Mouse (Mus musculus): ENCODE data around the gene Pck1.
"Not testable (repeated sequence)": the region's sequence is repeated elsewhere in the genome, so short reads cannot be mapped to it uniquely, and the experiment has no call there.

The Pck1 gene

DNA sequence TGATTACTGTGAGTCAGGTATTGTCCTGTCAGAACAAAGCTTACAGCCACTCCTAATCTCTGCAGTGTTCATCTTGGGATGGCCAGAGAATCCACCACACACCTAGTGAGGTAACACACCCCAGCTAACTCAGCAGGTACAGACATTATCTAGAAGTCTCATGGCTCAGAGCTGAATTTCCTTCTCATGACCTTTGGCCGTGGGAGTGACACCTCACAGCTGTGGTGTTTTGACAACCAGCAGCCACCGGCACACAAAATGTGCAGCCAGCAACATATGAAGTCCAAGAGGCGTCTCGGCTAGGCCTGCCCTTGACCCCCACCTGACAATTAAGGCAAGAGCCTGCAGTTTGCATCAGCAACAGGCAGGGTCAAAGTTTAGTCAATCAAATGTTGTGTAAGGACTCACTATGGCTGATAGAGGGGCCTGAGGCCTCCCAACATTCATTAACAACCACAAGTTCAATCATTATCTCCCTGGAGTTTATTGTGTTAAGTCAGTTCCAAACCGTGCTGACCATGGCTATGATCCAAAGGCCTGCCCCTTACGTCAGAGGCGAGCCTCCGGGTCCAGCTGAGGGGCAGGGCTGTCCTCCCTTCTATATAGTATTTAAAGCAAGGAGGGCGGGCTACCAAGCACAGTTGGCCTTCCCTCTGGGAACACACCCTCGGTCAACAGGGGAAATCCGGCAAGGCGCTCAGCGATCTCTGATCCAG is at the start of gene Pck1:
Gene Pck1, plus strand, starts transcription at position 613 of the 716 bp plus-strand sequence.
- DNase-seq (ENCODE audit: low spot score in 2 of 2), result no peak

DNA sequence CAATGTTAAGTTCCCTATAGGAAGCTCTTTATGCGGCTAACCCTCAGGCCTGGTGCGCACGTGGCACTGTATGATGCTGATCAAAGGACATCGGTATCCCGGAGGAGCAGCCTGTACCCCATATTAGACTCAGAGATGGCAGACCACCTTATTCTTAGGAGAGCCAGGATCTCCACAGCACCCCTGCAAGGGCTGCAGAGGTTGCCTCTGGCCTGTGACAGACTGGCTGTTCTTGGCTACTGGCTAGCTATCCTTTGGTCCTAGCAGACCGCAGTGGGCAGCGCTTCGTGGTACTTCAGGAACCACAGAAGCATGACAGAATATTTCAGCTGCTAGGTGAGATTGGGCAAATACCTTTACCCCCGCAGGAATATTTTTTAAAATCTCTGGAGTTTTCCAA is 46.4 kb upstream of the Pck1 start:
- DNase-seq (ENCODE audit: low spot score in 2 of 2), result no peak

DNA sequence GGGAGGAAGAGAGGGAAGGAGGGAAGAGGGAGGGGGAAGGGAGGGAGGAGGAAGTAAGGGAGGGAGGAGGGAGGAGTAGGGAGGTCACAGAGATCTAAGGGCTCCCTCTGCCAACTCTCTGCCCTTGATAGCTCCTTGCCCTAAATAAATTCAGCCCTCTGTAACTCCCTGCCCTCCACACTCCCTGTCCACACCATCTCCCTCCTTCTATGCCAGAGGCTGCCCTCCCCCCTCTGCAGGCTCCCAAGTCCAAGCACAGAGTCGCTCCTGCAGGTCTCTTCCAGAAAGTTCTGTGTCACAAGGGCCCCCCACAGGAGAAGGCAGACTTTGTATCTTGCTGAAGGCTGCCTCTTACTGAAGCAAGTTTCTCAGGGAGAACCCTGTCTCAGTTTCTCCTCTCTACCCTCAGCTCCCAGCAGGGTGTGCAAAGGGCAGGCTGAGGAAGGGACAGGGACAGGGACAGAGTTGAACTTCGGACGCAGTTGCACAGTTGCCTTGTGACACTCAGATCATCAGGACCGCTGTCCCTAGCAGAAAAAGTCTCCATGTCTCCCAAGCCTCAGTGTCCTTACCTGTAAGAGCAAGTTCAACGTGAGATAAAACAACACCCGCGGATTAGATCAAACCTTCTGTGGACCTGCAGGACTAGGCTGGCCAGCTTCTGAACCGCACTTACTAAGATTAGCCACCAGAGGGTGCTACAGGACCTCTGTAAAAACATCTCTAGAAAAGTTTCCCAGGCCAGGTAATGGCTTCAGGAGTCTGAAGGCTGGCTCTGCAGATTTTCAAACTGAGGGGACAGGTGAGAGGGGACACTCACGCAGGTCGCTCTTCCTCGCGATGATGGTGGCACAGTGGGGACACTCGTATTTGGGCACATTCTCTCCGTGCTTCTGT is 45.7 kb upstream of the Pck1 start:
- peak; percentile 27 to 43 for DNase-seq (ENCODE audit: low spot score in 2 of 2)

DNA sequence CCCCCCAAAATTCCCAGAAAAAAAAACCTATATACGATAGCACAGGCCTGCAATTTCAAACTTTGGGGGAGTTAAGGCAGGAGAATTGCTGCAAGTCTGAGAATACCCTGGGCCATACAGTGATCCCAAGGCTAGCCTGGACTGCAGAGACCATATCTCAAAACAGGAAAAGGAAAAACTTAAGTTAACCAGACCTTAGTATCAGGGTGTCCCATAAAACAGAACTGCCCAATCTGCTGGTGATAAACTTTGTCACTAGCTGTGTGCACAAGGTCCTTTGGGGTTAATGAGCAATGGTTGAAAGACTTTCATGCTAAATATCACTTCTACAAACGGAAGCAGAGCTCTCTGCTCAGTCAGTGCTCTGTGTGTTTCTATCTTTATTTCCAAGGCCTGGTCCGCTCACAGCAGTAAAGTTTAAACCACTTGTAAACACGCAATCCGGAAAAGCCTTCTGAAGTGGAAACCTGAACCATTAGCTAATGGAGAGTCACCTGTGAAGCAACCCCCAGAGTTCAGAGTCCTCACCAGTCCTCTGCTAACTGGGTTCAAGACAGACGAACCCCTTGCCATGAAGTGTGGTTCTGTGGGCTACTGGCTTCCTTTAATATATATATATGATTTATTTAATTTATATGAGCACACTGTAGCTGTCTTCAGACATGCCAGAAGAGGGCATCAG is 44.2 kb upstream of the Pck1 start:
- DNase-seq (ENCODE audit: low spot score in 2 of 2), result no peak

DNA sequence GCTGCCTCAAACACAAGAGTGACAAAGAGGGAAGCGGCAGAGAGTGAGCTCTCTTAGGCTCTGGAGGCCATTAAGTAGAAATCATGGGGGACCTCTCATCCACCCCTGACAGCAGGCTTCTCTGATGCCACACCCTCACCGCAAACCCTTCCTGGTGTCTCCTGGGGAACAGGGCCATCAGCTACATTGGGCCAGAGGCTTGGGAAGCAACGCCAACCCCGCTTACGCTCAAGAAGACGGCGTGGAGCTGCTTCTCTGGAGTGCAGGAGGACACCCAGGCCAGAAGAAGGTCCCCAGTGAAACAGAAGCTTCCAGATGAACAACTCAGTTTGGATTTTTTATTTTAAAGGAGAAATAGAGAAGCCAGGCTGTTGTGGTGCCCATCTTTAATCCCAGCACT is 43.3 kb upstream of the Pck1 start:
- DNase-seq (ENCODE audit: low spot score in 2 of 2), result no peak

DNA sequence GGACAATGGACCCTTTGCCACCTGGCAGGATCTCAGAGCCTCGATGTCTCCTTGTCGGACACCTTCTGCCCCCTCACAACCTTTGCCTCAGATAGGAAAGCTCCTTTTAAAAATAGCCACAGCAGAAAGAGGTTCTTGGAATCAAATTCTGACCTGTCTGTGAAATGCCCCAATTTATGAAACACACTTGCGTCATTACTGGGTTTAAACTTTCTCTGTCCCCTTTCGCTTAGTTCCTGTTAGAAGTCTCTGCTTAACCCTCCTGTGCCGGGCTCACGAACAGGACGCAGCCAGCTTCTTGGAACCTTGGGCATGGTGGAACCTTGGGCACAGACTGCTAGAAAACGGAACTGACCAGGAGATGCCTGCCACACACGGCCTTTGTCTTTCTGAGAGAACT is 42.3 kb upstream of the Pck1 start:
- DNase-seq (ENCODE audit: low spot score in 2 of 2), result no peak

DNA sequence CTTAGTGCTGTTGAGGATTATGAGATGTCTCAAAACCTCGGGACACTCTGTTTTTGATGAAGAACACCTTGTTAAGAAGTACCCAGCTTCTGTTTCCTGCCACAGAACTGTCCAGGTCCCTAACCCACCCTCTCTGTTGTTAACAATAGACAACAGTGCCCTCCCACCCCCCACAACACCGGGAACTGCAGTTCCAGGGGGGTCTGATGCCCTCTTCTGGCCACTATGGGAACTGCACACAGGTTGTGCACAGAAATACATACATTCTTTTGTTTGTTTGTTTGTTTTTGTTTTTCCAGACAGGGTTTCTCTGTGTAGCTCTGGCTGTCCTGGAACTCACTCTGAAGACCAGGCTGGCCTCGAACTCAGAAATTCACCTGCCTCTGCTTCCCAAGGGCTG is 39.1 kb upstream of the Pck1 start:
- not testable (repeated sequence) for DNase-seq (ENCODE audit: low spot score in 2 of 2)

DNA sequence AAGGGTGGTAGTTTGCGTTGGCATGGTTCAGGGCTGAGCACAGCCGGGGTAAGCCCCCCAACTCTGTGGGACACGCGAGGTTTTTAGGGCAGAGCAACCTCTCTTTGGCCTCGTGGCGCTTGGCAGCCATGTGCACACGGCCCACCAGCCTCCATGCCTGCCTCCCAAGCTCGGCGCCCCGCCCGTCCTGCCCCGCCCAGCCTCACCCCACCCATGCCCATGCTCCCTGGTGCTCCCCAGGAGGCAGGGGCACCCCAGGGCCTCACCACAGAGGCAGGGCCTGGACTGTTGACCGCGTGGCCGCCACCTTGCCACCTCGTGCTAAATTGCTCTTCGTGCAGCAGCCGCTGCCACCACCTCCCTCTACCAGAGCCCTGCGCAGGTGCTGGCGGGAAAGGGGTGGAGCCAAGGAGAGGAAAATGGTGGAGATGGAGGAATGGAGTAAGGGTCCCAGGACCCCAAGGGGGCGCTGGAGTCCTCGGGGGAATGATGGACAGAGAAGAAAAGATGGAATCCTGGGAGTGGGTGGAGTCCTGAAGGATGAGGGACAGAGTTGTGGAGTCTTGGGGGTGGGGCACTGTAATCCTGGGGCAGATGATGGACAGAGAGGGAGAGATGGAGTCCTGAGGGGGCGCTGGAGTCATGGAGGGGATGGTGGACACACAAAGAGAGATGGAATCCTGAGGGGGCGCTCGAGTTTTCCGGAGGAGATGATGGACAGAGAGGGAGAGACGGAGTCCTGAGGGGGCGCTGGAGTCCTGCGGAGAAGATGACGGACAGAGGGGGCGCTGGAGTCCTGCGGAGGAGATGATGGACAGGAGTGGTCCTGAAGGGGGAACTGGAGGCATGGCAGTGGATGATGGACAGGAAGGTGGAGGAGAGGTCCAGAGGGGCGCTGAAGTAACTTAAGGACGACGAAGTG is 33.6 kb upstream of the Pck1 start, which contains the start of gene Ctcfl:
Gene Ctcfl, minus strand, starts transcription at position 503 of the 922 bp plus-strand sequence.
- no peak for DNase-seq (ENCODE audit: low spot score in 2 of 2)

DNA sequence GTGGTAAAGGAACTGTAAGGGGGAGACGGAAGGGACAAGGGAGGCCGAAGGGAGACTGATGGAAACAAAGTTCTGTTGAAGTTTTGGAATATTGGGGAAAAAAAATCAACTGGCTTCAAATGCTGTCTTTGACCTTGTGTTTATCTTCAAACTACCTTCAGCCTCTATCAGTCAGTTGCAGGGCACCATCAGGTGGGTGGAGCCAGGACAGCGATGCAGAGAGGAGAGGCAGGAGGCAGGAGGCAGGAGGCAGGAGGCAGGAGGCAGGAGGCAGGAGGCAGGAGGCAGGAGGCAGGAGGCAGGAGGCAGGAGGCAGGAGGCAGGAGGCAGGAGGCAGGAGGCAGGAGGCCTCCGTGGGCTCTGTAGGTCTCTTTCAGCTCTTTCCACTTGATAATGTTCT is 32.7 kb upstream of the Pck1 start:
- peak; percentile 35 to 65 for DNase-seq (ENCODE audit: low spot score in 2 of 2)

DNA sequence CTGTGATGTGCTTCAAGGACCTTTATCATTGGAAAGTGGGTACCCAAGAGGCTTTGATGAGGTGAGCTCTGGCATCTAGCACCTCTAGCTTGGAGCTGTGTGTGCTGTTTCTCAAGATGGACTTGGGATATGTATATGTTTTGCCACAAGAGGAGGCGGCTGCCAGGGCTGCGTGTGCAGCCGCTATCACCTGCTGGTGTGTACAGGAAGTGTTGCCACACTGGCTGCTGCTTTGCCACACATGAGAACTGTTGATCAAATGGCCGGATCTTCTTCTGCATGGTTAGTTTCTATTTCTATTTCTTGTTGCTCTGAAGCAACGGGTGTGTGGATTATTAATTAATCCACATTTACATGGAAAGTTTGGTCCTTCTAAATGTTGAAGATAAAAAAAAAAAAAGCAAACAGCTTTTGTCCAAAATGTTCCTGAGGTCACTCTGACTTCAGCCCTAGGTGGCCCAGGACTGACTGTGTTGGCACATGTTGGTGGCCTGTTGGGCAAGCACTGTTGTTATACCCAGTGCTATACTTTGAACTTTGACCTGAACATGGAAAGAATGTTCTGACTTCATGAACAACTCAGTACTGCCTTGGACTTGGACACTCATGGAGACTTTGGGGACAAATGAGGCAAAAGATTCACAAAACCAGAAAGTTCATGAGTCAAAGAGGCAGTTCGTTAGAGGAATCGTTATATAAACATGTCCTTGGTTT is 28.7 kb upstream of the Pck1 start:
- DNase-seq (ENCODE audit: low spot score in 2 of 2), result no peak

DNA sequence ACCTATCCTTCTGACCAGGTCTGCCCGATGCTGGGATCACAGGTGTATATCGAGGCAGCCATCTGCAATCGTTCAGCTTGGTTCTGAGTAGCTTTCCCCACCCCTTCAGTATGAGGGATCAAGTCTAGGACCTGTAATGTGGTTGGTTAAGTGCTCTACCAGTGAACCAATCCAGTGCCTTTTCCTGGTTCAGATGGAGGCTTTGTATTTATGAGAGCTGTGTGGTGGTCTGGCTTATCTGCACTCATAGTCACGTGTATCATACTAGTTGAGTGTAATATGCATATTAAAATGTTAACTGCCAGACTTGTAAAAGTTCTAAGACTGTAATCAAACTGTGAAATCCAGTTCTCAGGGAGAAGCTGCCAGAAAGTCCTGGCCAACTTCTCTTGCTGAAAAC is 26.5 kb upstream of the Pck1 start:
- DNase-seq (ENCODE audit: low spot score in 2 of 2), result no peak

DNA sequence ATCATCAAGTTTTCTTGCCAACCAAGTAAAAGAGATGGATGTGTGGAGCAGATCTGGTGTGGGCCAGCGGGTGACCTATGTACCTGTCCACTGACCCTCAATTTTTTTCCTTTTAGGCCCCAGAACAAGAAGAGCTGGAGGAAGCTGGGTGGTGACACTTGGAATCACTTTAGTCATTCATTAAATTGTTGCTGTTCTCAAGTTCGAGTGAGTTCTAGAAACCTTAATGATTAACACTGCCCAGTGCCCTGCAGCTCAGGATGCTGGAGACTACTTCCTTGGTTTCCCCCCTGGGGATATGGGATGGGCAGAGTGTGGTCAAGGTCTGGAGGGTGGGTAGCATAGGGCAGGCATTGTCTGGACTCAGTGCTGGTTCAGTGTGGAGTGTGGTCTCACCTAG is 23.7 kb upstream of the Pck1 start:
- DNase-seq (ENCODE audit: low spot score in 2 of 2), result no peak

DNA sequence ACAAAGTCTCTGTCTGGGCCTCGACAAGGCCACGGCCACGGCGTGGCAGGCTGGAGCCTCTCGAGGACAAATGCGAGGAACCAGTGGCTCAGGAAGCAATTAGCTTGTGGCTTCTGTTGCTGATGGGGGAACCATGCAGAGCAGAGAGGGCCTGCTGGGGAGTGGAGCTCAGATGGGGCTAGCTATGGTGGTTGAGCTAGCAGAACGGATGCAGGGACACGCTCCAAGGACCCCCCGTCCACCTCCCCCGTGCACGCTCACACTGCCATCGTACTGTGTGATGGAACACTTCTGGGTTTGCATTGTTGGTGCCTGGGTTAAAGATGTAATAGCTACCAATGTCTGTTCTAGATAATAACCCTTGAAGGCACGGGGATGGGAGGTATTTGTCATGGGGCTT is 20.6 kb upstream of the Pck1 start:
- DNase-seq (ENCODE audit: low spot score in 2 of 2), result no peak

DNA sequence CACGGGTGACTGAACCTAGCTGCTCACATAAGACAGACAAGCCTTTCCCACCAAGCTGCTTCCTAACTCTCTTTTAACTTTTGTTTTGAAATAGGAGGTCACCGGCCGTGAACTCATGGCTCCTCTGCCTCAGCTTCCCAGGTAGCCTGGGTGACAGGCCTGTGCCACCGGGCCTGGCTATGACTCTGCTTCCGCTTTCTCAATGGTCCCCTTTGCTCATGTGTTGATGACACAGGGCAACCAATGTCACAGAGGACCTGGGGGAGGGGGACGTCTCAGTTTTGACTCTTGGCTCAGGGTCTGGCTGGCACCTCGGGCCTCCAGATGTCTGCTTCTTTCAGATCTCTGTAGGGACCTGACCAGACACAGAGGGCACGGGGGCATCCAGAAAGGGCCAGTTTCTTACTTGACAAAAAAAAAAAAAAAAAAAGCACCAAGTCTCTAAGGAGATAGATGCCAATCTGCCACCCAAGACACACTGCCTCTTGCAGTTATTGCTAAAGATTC is 20.0 kb upstream of the Pck1 start:
- DNase-seq (ENCODE audit: low spot score in 2 of 2), result no peak

DNA sequence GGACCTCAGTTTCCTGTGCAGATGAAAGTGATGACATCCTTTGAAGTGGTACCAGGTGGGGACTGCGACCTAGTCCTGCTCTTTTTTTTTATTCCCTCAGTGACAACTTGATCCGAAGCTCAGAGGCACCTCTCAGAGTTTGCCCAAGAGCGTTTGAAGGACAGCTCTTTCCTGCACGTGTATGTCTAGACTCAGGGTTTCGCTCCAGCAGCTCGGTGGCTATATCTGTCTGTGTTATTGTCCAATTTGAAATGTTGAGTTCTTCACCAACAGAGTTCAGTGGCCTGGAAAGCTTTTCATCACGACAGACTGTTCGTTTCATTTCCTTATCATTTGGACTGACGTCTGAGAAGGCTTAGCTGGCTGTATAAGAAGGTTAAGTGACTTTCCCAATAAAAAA is 18.2 kb upstream of the Pck1 start:
- DNase-seq (ENCODE audit: low spot score in 2 of 2), result no peak

DNA sequence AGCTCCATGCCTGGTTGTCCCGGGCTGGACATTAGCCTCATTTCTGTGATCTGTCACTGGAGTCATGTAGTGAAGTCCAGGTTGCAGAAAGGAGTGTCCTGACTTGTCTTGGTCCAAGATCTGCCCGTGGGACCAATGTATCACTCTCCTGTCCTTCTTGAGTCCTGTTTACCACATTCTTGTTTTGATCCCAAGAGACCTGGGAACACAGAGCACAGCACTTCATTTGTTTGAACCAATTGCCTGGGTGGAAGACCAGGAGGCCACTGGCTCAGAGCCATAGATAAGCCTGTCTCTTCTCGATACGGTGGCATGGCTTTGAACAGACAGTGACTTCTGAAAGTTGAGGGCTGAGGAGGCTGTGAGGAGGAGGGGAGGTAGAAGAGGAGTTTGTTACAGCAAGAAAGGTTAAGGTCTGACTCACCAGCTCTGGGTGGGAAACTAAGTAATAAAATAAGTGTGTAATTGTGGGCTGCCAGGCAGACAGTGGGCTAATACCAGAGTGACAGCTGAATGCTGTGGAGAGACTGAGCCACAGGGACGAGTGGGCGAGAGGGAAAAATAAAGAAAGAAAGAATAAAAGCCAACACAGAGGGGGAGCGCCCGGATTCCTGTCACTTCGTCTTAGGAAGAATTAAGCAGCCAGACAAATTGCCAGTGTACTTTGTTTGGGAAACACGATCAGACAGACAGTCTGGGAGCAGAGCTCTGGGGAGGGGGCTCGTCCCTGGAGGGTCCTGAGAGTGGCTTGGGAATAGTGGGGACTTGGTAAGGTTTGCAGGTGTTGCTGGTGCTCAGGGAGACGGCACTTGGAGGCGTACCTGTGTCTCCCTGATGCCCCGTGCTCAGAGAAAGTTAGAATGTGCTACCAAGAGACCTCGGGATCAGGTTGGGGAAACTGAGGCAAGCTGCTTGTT is 14.3 kb upstream of the Pck1 start:
- DNase-seq (ENCODE audit: low spot score in 2 of 2), result no peak

DNA sequence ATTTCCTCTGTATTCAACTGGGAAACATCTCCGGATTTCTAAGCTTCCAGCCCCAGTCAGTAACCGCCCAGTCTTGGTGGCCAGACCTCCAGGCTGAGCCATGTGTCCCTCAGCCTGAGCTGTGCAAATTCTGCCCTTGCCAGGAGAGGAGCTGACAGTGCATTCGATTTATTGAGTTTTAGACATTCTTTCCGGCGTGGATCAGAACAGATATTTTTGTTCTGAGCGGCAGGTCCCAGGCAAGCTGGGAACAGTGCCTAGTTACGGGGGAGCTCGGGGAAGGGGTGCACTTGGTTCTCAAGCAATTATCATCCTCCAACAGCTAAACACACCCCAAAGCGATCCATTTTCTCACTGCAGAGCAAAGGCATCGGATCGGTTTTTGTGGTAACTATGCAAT is 9.2 kb upstream of the Pck1 start:
- DNase-seq (ENCODE audit: low spot score in 2 of 2), result no peak

DNA sequence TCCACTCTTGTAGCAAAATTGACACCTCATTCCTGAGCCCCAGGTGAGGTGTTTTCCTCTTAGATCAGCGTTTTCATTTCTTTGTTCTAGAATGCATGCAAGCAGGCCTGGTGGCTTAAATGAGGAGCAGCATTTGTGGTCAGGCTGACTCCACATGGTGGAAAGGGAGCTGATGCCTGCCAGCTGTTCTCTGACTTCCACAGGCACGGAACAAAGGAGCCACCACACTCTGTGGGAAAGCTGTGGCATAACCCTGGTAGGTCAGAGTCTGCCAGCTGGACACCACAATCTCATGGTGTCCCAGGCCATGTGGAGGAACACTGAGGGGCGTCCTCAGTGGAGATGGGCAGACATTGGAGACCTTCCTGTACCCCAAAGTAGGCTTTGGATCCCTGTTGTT is 7.0 kb upstream of the Pck1 start:
- DNase-seq (ENCODE audit: low spot score in 2 of 2), result no peak

DNA sequence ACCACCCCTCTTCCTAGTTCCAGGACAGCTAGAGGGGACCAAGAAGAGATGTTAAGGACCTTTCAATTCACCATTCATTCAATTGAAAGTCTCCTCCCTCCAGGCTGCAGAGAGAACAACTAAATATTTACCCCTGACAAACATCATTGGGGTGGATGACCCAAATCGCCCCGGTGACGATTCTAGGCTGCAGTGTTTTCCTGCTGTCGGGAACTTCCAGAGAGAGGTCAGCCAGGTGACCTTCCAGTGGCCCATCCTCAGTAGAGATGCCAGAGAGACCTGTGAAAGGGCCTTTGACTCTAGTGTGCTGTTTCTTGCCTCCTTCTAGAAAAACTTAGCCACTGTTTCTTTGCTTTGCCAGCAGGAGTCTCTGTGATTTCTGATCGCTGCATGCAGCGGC is 6.1 kb upstream of the Pck1 start:
- no peak for DNase-seq (ENCODE audit: low spot score in 2 of 2)

DNA sequence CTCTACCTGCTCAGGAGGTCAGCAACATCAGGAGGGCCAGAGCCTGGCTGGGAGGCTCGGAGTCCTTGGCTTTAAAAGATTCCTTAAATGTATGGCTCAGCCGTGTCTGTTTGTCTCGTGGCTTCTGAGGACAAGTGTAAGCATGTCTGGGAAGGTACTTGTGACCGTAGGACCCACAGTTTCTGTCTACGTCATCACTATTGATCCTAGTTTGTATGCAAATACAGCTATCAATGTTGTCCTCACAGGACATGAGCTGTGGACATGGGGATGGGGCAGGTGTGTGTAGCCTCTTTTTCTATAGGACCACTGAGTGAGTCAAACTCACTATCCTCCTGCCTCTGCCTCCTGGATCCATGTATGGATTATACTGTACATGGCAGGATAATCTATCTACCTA is 4.8 kb upstream of the Pck1 start:
- DNase-seq (ENCODE audit: low spot score in 2 of 2), result no peak

All from spleen, postnatal 36 days (tissue).